Mouse (Mus musculus): ENCODE data around the gene Pcnx2.

DNA sequence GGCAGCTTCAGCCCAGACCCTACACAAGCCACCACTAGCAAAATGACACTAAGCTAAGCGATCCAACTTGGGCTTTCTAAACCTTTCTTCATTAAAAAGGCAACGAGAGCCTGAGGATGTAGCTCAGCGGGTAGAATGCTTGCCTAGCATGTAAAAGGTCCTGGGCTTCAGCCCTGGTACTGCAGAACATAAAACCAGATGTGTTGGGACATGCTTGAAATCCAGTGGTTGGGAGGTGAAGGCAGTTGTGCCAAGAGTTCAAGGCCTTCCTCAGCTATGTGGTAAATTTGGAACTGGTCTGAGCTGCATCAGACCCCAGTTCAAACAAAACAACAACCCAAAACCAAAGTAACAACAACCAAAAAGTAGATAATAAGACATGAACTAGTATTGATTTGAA is 121.8 kb downstream of the Pcnx2 start:
- no peak for TF ChIP-seq EP300 (IDR thresholded peaks at IDR 0.05; ENCODE audit: low read length)
- no peak for TF ChIP-seq CTCF (conservative IDR thresholded peaks at IDR 0.05 in 1 of 2, IDR thresholded peaks at IDR 0.05 in 1 of 2; ENCODE audit: low read depth in 2 of 2, low read length in 2 of 2)
- no peak for TF ChIP-seq POLR2AphosphoS2 (IDR thresholded peaks at IDR 0.05; ENCODE audit: low read depth, low read length)
- TF ChIP-seq ZKSCAN1 (IDR thresholded peaks at IDR 0.05; ENCODE audit: borderline replicate concordance, low read depth, low read length): no peak
- TF ChIP-seq BHLHE40 (IDR thresholded peaks at IDR 0.05; ENCODE audit: low read depth, low read length): no peak
